Mouse (Mus musculus): ENCODE results near the gene St7. TPM values are rescaled to one million over a fixed set of nuclear protein-coding genes. Genes with fewer than 3 reads are reported as not detected.

The St7 gene
- polyA plus RNA-seq, 1 experiment = 18.8 TPM

DNA sequence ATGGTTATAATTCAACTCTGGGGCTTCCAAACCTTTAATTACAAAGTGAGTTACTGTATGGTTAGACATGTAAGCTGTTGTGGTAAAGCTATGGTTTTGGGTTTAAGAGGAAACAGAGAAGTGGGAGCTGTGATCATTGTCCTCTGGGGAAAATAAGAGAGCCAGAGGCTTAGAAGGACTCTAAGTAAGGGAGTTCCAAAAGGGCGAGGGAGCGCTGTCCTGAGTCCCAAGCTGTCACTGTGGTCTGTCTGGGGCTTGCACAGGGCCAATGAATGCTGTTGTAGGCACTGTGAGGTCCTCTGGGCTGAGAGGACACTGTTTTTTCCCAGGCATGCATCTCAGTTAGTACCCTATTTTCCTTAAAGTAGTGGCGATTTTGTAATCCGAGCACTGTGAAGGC is 49.5 kb downstream of the St7 start:
- no peak for TF ChIP-seq CTCF (IDR thresholded peaks at IDR 0.05; ENCODE audit: control insufficient read depth, insufficient read depth, low read length)
- no peak for TF ChIP-seq POLR2A (IDR thresholded peaks at IDR 0.05; ENCODE audit: borderline replicate concordance, control insufficient read depth, low read depth, low read length)
- peaks cover 3% of the 10 kb centered on the region; the same call in 1 of the 2 replicates for H3K4me1 ChIP-seq (ENCODE audit: control insufficient read depth, insufficient read depth, low read length)
- H3K4me3 ChIP-seq (replicated peaks; ENCODE audit: control insufficient read depth, low read depth, low read length) = no peak overlapping the region
- peak overlapping the region; percentile 56 for H3K27ac ChIP-seq (ENCODE audit: control insufficient read depth, insufficient read depth, low read depth, low read length, poor library complexity)
- 61% methylated on average over 4 of the region's 4 CpGs for WGBS

DNA sequence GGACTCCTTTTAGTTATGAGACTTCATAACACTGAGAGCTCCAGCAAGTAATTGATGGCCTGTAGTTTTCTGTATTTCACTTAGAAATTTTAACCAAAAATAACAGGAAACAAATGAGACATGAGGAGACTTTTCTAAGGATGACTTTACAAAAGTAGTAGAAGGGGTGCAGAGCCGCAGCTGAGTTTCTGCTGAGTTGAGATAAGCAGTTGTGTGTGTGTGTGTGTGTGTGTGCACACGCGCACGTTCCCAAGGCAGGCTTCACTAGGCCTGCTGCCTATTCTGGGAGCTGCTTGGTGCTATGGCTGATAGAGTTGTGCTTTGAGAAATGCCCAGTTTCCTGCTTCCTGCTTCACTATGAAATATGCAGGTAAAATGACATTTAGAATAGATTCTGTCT is 50.6 kb downstream of the St7 start:
- H3K4me1 ChIP-seq (ENCODE audit: control insufficient read depth, insufficient read depth, low read length) = peaks cover 1% of the 10 kb centered on the region; the same call in 1 of the 2 replicates
- no peak for TF ChIP-seq POLR2A (IDR thresholded peaks at IDR 0.05; ENCODE audit: borderline replicate concordance, control insufficient read depth, low read depth, low read length)
- TF ChIP-seq CTCF (IDR thresholded peaks at IDR 0.05; ENCODE audit: control insufficient read depth, insufficient read depth, low read length) = no peak
- H3K4me3 ChIP-seq (replicated peaks; ENCODE audit: control insufficient read depth, low read depth, low read length) = no peak overlapping the region
- peak overlapping the region; percentile 61 for H3K27ac ChIP-seq (ENCODE audit: control insufficient read depth, insufficient read depth, low read depth, low read length, poor library complexity)
- WGBS = 26% methylated on average over 4 of the region's 4 CpGs

DNA sequence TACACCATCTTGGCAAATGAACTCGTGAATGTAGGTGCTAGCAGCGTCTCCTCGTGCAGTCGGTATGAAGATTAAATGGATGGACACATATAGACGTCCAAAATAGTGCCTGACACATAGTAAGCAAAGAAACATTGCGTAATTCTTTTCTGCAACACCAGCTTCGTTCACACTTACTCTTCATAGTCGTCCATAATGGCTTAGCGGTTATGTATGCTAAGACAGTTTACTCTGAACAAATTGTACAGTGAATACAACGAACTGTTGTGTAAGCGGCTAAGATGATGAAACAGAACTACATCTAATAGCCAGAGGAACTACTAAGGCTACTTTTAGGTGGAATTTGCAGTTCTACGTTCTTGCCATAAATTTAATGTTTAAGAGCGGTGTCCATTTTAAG is 55.0 kb downstream of the St7 start:
- H3K4me1 ChIP-seq (ENCODE audit: control insufficient read depth, insufficient read depth, low read length) = no peaks in the 10 kb centered on the region; the same call in 1 of the 2 replicates
- 53% methylated on average over 13 of the region's 13 CpGs for WGBS
- no peak overlapping the region for H3K27ac ChIP-seq (ENCODE audit: control insufficient read depth, insufficient read depth, low read depth, low read length, poor library complexity)
- TF ChIP-seq POLR2A (IDR thresholded peaks at IDR 0.05; ENCODE audit: borderline replicate concordance, control insufficient read depth, low read depth, low read length) = no peak
- no peak for TF ChIP-seq CTCF (IDR thresholded peaks at IDR 0.05; ENCODE audit: control insufficient read depth, insufficient read depth, low read length)
- no peak overlapping the region for H3K4me3 ChIP-seq (replicated peaks; ENCODE audit: control insufficient read depth, low read depth, low read length)

DNA sequence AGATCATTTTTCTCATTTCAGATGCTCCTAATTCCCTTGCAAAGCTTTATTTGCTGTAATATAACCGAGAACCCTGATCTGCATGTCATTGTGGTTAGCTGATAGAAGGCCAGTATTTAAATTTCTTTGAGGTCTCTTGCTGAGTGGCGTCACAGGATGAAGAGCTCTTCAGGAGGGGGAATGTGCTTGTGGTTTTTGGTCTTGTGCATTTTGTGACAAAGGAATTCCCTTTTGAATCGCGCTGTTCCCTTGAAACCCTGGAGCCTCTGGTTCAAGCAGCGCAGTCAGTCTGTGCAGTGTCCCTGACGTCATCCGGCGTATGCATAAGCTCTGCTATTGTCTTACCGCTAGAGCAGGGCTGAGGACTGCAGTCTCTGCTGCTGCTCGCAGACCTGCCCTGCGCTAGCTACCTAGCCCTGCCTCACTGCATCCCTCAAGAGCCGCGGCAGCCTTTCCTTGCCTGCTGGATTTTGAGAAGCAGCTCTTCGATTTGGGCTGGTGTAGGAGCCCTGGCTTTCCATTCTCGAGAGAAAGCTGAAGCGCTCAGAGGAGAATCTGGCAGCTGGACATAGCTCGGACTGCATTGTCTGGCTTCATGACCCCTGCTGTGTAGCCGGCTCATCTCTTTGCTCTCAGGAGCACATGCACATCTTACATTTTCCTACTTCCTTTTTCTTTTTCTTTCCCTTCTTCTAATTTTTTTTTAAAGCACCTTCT is 56.3 kb downstream of the St7 start:
- WGBS = 2% methylated on average over 18 of the region's 18 CpGs
- peak overlapping the region; percentile 40 for H3K4me3 ChIP-seq (replicated peaks; ENCODE audit: control insufficient read depth, low read depth, low read length)
- peak overlapping the region; percentile 11 for H3K27ac ChIP-seq (ENCODE audit: control insufficient read depth, insufficient read depth, low read depth, low read length, poor library complexity)
- no peaks in the 10 kb centered on the region; the same call in 1 of the 2 replicates for H3K4me1 ChIP-seq (ENCODE audit: control insufficient read depth, insufficient read depth, low read length)
- TF ChIP-seq POLR2A (IDR thresholded peaks at IDR 0.05; ENCODE audit: borderline replicate concordance, control insufficient read depth, low read depth, low read length) (no peak), CTCF (IDR thresholded peaks at IDR 0.05; ENCODE audit: control insufficient read depth, insufficient read depth, low read length) (no peak)

DNA sequence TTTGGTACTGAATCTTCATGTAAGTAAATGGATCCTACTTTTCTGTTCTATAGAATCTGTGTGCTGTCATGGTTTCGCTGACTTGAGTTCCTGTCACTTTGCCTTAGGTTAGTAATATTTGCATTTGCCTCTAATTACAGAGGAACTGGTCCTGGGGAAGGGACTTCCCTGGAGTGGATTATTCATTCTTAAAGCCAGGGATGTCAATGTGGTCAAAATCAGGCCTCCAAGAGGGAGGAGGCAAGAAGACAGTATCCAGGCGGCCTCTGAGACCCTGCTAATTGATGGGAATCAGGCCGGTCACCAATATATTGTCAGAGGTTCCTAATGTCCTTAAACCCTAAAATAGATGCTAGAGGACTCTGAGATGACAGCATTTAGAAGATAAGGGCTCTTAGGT is 56.9 kb downstream of the St7 start:
- no peaks in the 10 kb centered on the region; the same call in 1 of the 2 replicates for H3K4me1 ChIP-seq (ENCODE audit: control insufficient read depth, insufficient read depth, low read length)

DNA sequence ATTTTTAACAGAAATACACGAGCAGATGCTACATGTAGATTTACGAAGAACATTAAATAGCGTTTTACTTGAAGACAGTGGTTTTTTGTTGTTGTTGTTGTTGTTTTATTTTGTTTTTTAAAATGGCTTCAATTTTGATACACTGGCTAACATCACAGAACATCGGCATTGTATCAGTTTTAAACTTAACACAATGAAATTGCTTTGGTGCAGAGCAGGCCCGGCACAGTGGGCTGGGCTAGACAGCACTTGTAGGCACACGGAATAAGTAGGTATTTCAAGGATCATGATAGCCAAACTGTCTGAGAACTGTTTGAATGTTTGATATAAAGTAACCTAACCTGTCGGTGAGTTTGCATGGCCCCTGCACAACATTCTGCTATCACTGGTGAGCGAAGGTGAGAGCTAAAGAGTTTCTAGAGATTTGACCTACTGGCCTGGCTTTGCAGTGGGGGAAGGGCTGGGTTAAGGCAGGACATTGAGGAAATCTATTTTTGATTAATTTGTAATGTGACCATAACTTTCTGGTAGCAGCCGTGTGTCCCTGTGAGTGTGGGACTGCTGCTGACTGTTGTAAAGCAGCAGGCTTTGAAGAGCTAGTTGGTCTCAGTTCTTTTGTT is 57.4 kb downstream of the St7 start:
- Histone ChIP-seq H3K27ac (ENCODE audit: control insufficient read depth, insufficient read depth, low read depth, low read length, poor library complexity) (no peak overlapping the region), H3K4me3 (replicated peaks; ENCODE audit: control insufficient read depth, low read depth, low read length) (peak overlapping the region; percentile 31), H3K4me1 (ENCODE audit: control insufficient read depth, insufficient read depth, low read length) (no peaks in the 10 kb centered on the region; the same call in 1 of the 2 replicates)
- WGBS = 50% methylated on average over 9 of the region's 9 CpGs
- no peak for TF ChIP-seq POLR2A (IDR thresholded peaks at IDR 0.05; ENCODE audit: borderline replicate concordance, control insufficient read depth, low read depth, low read length)

More for the DNA sequence above, 56.9 kb downstream of the St7 start:
- no peak for TF ChIP-seq CTCF (IDR thresholded peaks at IDR 0.05; ENCODE audit: control insufficient read depth, insufficient read depth, low read length)
- no peak for TF ChIP-seq POLR2A (IDR thresholded peaks at IDR 0.05; ENCODE audit: borderline replicate concordance, control insufficient read depth, low read depth, low read length)
- no peak overlapping the region for H3K27ac ChIP-seq (ENCODE audit: control insufficient read depth, insufficient read depth, low read depth, low read length, poor library complexity)
- WGBS = 47% methylated on average over 3 of the region's 3 CpGs
- H3K4me3 ChIP-seq (replicated peaks; ENCODE audit: control insufficient read depth, low read depth, low read length) = no peak overlapping the region

DNA sequence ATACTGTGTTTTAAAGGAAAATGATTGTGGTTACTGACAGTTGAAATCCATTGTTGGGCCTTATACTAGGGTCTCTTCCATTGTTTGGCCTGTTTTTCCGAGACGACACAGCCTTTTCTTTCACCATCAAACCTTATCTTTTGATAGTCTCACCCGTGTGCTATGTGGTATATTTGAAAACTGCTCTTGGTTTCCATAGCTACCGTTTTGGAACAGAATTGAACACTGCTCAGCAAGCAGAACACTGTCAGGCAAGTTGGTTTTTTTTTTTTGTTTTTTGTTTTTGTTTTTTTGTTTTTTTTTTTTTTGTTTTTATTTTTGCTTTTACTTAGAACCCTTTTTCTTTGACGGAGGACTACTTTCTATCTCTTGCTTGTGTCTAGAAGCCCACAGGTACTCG is 58.2 kb downstream of the St7 start:
- peaks cover 2% of the 10 kb centered on the region for H3K4me1 ChIP-seq (ENCODE audit: control insufficient read depth, insufficient read depth, low read length)
- TF ChIP-seq CTCF (IDR thresholded peaks at IDR 0.05; ENCODE audit: control insufficient read depth, insufficient read depth, low read length) (no peak), POLR2A (IDR thresholded peaks at IDR 0.05; ENCODE audit: borderline replicate concordance, control insufficient read depth, low read depth, low read length) (no peak)
- no peak overlapping the region for H3K4me3 ChIP-seq (replicated peaks; ENCODE audit: control insufficient read depth, low read depth, low read length)
- WGBS = 59% methylated on average over 6 of the region's 6 CpGs
- H3K27ac ChIP-seq (ENCODE audit: control insufficient read depth, insufficient read depth, low read depth, low read length, poor library complexity) = no peak overlapping the region

DNA sequence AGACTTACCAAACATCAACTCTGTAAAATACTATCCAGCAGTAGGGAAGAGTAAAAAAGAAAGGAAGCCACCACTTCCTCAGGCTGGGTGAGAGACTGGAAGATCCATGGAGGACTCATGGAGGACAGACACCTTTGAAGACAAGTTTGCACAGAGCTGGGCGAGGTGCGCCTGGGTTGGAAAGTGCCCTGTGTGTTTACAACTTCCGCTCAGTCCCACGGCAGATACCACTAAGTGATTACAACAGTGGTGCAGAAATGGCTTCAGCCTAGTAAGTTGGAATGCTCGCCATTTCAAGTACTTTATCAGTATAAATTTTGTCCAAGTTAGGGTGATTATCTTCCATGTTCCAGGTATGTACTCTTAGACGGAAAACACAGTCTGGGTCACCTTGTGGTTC is 63.2 kb downstream of the St7 start:
- no peak overlapping the region for H3K4me3 ChIP-seq (replicated peaks; ENCODE audit: control insufficient read depth, low read depth, low read length)
- no peak for TF ChIP-seq POLR2A (IDR thresholded peaks at IDR 0.05; ENCODE audit: borderline replicate concordance, control insufficient read depth, low read depth, low read length)
- no peak for TF ChIP-seq CTCF (IDR thresholded peaks at IDR 0.05; ENCODE audit: control insufficient read depth, insufficient read depth, low read length)
- WGBS = 58% methylated on average over 6 of the region's 6 CpGs
- H3K4me1 ChIP-seq (ENCODE audit: control insufficient read depth, insufficient read depth, low read length) = peaks cover 2% of the 10 kb centered on the region; the same call in 1 of the 2 replicates
- H3K27ac ChIP-seq (ENCODE audit: control insufficient read depth, insufficient read depth, low read depth, low read length, poor library complexity) = no peak overlapping the region
